Mouse (Mus musculus): ENCODE results near the gene Btbd6. TPM values are rescaled to one million over a fixed set of nuclear protein-coding genes. Genes with fewer than 3 reads are reported as not detected.

Btbd6 gene
- polyA plus RNA-seq, 1 experiment from 2014 or later, result 23.6 TPM

GRCm38 (mm10) chr12:113016976-113017375 lies 40.7 kb downstream of the Btbd6 start:
- H3K9me3 ChIP-seq, result no peaks in the 10 kb centered on the region
- DNase-seq (ENCODE audit: low spot score), result no peak
- H3K27ac ChIP-seq, result no peak overlapping the region
- H3K27me3 ChIP-seq (ENCODE audit: insufficient read depth, poor library complexity, severe bottlenecking), result no peaks in the 10 kb centered on the region
- peaks cover 44% of the 10 kb centered on the region for H3K4me1 ChIP-seq
- WGBS, result 70% methylated on average over 8 of the region's 8 CpGs
- peaks cover 14% of the 10 kb centered on the region for H3K36me3 ChIP-seq
- no peak overlapping the region for H3K4me3 ChIP-seq

GRCm38 (mm10) chr12:113017429-113017984 lies 41.2 kb downstream of the Btbd6 start:
- WGBS, result 67% methylated on average over 9 of the region's 9 CpGs
- Histone ChIP-seq H3K27ac (no peak overlapping the region), H3K9me3 (no peaks in the 10 kb centered on the region), H3K4me3 (no peak overlapping the region), H3K4me1 (peaks cover 39% of the 10 kb centered on the region), H3K36me3 (peaks cover 14% of the 10 kb centered on the region), H3K27me3 (ENCODE audit: insufficient read depth, poor library complexity, severe bottlenecking) (no peaks in the 10 kb centered on the region)
- DNase-seq (ENCODE audit: low spot score), result no peak

GRCm38 (mm10) chr12:113018763-113019162 lies 42.5 kb downstream of the Btbd6 start:
- Histone ChIP-seq H3K27me3 (ENCODE audit: insufficient read depth, poor library complexity, severe bottlenecking) (no peaks in the 10 kb centered on the region), H3K9me3 (no peaks in the 10 kb centered on the region), H3K36me3 (peaks cover 14% of the 10 kb centered on the region), H3K27ac (no peak overlapping the region), H3K4me3 (no peak overlapping the region), H3K4me1 (peaks cover 39% of the 10 kb centered on the region)
- no peak for DNase-seq (ENCODE audit: low spot score)
- 81% methylated on average over 4 of the region's 4 CpGs for WGBS

GRCm38 (mm10) chr12:113021488-113021887 lies 45.2 kb downstream of the Btbd6 start:
- no peak overlapping the region for H3K27ac ChIP-seq
- H3K4me1 ChIP-seq, result peaks cover 25% of the 10 kb centered on the region
- no peaks in the 10 kb centered on the region for H3K9me3 ChIP-seq
- no peaks in the 10 kb centered on the region for H3K27me3 ChIP-seq (ENCODE audit: insufficient read depth, poor library complexity, severe bottlenecking)
- H3K4me3 ChIP-seq, result no peak overlapping the region
- DNase-seq (ENCODE audit: low spot score), result no peak
- H3K36me3 ChIP-seq, result peaks cover 25% of the 10 kb centered on the region

DNA sequence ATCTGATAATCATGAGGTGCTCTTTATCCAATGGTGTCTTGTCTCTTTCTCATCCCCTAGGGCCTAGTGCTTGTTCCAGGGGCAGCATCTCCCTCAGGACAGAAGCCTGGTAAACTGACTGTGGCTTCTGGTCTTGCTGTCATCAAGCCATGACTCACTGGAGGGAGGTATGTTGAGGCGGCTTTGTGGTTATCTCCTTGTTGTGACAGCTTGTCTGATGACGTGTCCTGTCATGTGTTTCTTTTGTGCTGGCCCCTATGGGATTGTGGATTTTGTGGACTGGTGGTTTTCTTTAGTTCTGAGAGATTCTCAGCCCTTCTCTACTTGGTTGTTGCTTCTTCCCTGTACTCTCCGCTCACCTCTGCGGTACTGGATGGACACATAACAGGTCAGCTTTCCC lies 46.8 kb downstream of the Btbd6 start:
- H3K4me3 ChIP-seq, result no peak overlapping the region
- peaks cover 26% of the 10 kb centered on the region for H3K4me1 ChIP-seq
- no peaks in the 10 kb centered on the region for H3K9me3 ChIP-seq
- H3K27ac ChIP-seq, result no peak overlapping the region
- H3K36me3 ChIP-seq, result peaks cover 30% of the 10 kb centered on the region
- H3K27me3 ChIP-seq (ENCODE audit: insufficient read depth, poor library complexity, severe bottlenecking), result no peaks in the 10 kb centered on the region
- DNase-seq (ENCODE audit: low spot score), result no peak
- 54% methylated on average over 4 of the region's 4 CpGs for WGBS

DNA sequence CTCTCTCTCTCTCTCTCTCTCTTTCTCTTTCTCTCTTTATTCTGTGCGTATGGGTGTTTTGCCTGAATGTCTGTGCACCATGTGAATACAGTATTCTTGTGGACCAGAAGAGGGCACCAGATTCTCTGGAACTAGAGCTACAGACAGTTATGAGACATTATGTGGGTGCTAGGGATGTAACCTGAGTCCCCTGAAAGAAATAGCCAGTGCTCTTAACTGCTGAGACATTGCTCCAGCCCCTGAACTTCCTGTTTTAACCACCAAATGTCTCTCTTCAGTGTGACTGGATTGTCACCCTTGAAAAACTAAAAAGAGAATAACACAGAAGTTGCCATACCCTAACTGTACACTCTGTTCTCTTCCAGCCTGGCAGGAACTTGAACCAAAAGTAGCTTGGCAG lies 50.3 kb downstream of the Btbd6 start:
- 94% methylated on average over 1 of the region's 1 CpGs for WGBS
- H3K36me3 ChIP-seq, result peaks cover 22% of the 10 kb centered on the region; the same call in 1 of the 2 replicates
- DNase-seq (ENCODE audit: low spot score), result no peak
- H3K27me3 ChIP-seq (ENCODE audit: insufficient read depth, poor library complexity, severe bottlenecking), result no peaks in the 10 kb centered on the region
- no peak overlapping the region for H3K4me3 ChIP-seq
- H3K4me1 ChIP-seq, result peaks cover 53% of the 10 kb centered on the region
- no peak overlapping the region for H3K27ac ChIP-seq
- H3K9me3 ChIP-seq, result no peaks in the 10 kb centered on the region

DNA sequence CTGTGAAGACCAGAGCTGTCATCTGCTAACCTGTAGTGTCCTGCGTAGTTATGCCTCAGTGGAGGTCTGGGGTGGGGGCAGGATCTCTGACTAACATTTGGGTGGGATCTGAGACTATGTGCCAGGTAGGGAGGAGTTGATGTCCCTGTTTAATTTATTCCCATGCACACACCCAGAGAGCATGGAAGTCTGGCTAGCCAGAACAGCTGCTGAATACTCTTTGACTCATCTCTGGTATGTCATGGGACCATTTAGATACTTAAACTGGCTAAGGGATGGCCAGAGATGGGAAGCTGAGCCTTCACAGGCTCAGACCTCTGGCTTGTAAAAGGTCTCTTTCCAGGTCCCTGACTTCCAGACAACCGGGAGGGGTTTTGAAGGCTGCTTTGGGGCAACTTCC lies 51.2 kb downstream of the Btbd6 start:
- peaks cover 62% of the 10 kb centered on the region for H3K4me1 ChIP-seq
- no peak for DNase-seq (ENCODE audit: low spot score)
- H3K27me3 ChIP-seq (ENCODE audit: insufficient read depth, poor library complexity, severe bottlenecking), result no peaks in the 10 kb centered on the region
- H3K36me3 ChIP-seq, result peaks cover 20% of the 10 kb centered on the region; the same call in 1 of the 2 replicates
- no peak overlapping the region for H3K4me3 ChIP-seq
- 92% methylated on average over 2 of the region's 2 CpGs for WGBS
- peak overlapping the region; percentile 72 for H3K27ac ChIP-seq
- no peaks in the 10 kb centered on the region for H3K9me3 ChIP-seq

- H3K27me3 ChIP-seq (ENCODE audit: insufficient read depth, poor library complexity, severe bottlenecking), result no peaks in the 10 kb centered on the region
- 47% methylated on average over 5 of the region's 5 CpGs for WGBS
- H3K4me3 ChIP-seq, result no peak overlapping the region
- H3K9me3 ChIP-seq, result no peaks in the 10 kb centered on the region
- peaks cover 20% of the 10 kb centered on the region; the same call in 1 of the 2 replicates for H3K36me3 ChIP-seq
- peaks cover 64% of the 10 kb centered on the region for H3K4me1 ChIP-seq
- H3K27ac ChIP-seq, result peak overlapping the region; percentile 72
- no peak for DNase-seq (ENCODE audit: low spot score)
Measured at GRCm38 (mm10) chr12:113028067-113028466, 51.8 kb downstream of the Btbd6 start.

Other genes starting within 250 kb of the Btbd6 start
- gene Pld4, start 215.8 kb upstream of the Btbd6 start, polyA plus RNA-seq (2016; fragmentation: Nextera tagmentation; extraction: Ambion mirVana), result 0.57 and 2.9 TPM in 2 replicates
- 0.53 and 0.71 TPM in 2 replicates for gene Ahnak2, start 173.8 kb upstream of the Btbd6 start, polyA plus RNA-seq (2016; fragmentation: Nextera tagmentation; extraction: Ambion mirVana)
- gene Clba1, start 167.5 kb upstream of the Btbd6 start, polyA plus RNA-seq (2016; fragmentation: Nextera tagmentation; extraction: Ambion mirVana), result 13.0 and 14.9 TPM in 2 replicates
- 66.5 and 98.2 TPM in 2 replicates for gene Cdca4, start 147.1 kb upstream of the Btbd6 start, polyA plus RNA-seq (2016; fragmentation: Nextera tagmentation; extraction: Ambion mirVana)
- gene Gpr132, start 108.3 kb upstream of the Btbd6 start, polyA plus RNA-seq (2016; fragmentation: Nextera tagmentation; extraction: Ambion mirVana), result 0.11 TPM in 1 of 2 replicates, not detected in the other
- 2.0 and 3.6 TPM in 2 replicates for gene Jag2, start 46.7 kb upstream of the Btbd6 start, polyA plus RNA-seq (2016; fragmentation: Nextera tagmentation; extraction: Ambion mirVana)
- 48.6 and 65.5 TPM in 2 replicates for gene Nudt14, start 34.4 kb upstream of the Btbd6 start, polyA plus RNA-seq (2016; fragmentation: Nextera tagmentation; extraction: Ambion mirVana)
- 35.3 and 41.5 TPM in 2 replicates for gene Brf1, start 24.2 kb downstream of the Btbd6 start, polyA plus RNA-seq (2016; fragmentation: Nextera tagmentation; extraction: Ambion mirVana)
- gene Pacs2, start 38.0 kb downstream of the Btbd6 start, polyA plus RNA-seq (2016; fragmentation: Nextera tagmentation; extraction: Ambion mirVana), result 11.7 TPM in 2 replicates
- not detected in 2 replicates for gene Tex22, start 98.0 kb downstream of the Btbd6 start, polyA plus RNA-seq (2016; fragmentation: Nextera tagmentation; extraction: Ambion mirVana)
- 12.0 and 17.5 TPM in 2 replicates for gene Mta1, start 121.8 kb downstream of the Btbd6 start, polyA plus RNA-seq (2016; fragmentation: Nextera tagmentation; extraction: Ambion mirVana)
- gene Crip2, start 163.8 kb downstream of the Btbd6 start, polyA plus RNA-seq (2016; fragmentation: Nextera tagmentation; extraction: Ambion mirVana), result 956 and 1,505 TPM in 2 replicates
- gene Crip1, start 169.8 kb downstream of the Btbd6 start, polyA plus RNA-seq (2016; fragmentation: Nextera tagmentation; extraction: Ambion mirVana), result 511 and 613 TPM in 2 replicates
- gene Tedc1, start 179.9 kb downstream of the Btbd6 start, polyA plus RNA-seq (2016; fragmentation: Nextera tagmentation; extraction: Ambion mirVana), result 32.7 and 33.5 TPM in 2 replicates
- gene Tmem121, start 209.4 kb downstream of the Btbd6 start, polyA plus RNA-seq (2016; fragmentation: Nextera tagmentation; extraction: Ambion mirVana), result 2.6 and 6.1 TPM in 2 replicates